Mouse (Mus musculus) midbrain, embryonic 16.5 days (tissue): ENCODE measurements around the gene Dhx30. TPM values are rescaled to one million over a fixed set of nuclear protein-coding genes. Genes with fewer than 3 reads are reported as not detected.

ENCODE experiments used
- ATAC-seq: fragments of 200-750 bp; cut with Nextera tagmentation; 2 replicates; pipeline ENCODE4 v1.8.0; 2017; ENCODE audit warnings: moderate TSS enrichment
- H3K27ac ChIP-seq: fragments of 300-500 bp; sonication (generic); 2 replicates; pipeline ENCODE4 v1.5.1; 2014; ENCODE audit warnings: mild to moderate bottlenecking, low read length, mixed read lengths
- H3K27me3 ChIP-seq: fragments of 300-500 bp; sonication (generic); 2 replicates; pipeline ENCODE4 v1.6.1; 2014; ENCODE audit warnings: low read depth, low read length, mixed read lengths; ENCODE audit not compliant: control insufficient read depth, insufficient read depth
- H3K36me3 ChIP-seq: fragments of 300-500 bp; sonication (generic); 2 replicates; pipeline ENCODE4 v1.6.1; 2014; ENCODE audit warnings: mild to moderate bottlenecking, low read length, moderate library complexity, mixed read lengths; ENCODE audit not compliant: control insufficient read depth, insufficient read depth
- H3K4me1 ChIP-seq: fragments of 300-500 bp; sonication (generic); 2 replicates; pipeline ENCODE4 v1.6.1; 2014; ENCODE audit warnings: mild to moderate bottlenecking, low read length, mixed read lengths; ENCODE audit not compliant: control insufficient read depth, insufficient read depth
- H3K4me2 ChIP-seq: fragments of 300-500 bp; sonication (generic); 2 replicates; pipeline ENCODE4 v1.6.1; 2014; ENCODE audit warnings: mild to moderate bottlenecking, low read length, mixed read lengths
- H3K4me3 ChIP-seq: fragments of 300-500 bp; sonication (generic); 2 replicates; pipeline ENCODE4 v1.5.1; 2014; ENCODE audit warnings: low read depth, mild to moderate bottlenecking, low read length, moderate library complexity, mixed read lengths
- H3K9ac ChIP-seq: fragments of 300-500 bp; sonication (generic); 2 replicates; pipeline ENCODE4 v1.6.1; 2014; ENCODE audit warnings: low read depth, low read length, mixed read lengths
- H3K9me3 ChIP-seq: fragments of 300-500 bp; sonication (generic); replicated peaks from 2 replicates; pipeline ENCODE4 v1.6.1; 2014; ENCODE audit warnings: mild to moderate bottlenecking, low read length, mixed read lengths; ENCODE audit not compliant: control insufficient read depth, poor library complexity, severe bottlenecking
- WGBS: fragments of 180-500 bp; shearing (Covaris S2); extraction: QIAGEN DNeasy Blood & Tissue Kit; methylation state at CpG from one replicate; pipeline ENCODE4 v1.1.7; 2014; 5-methylcytosine and 5-hydroxymethylcytosine counted together
- polyA plus RNA-seq: library from polyadenylated mRNA; unstranded; fragments of >200 nt; fragmentation: Nextera tagmentation; extraction: Ambion mirVana; gene quantifications from 2 replicates; pipeline ENCODE4 v1.2.1, GENCODE M21; 2015

Gene Dhx30
- polyA plus RNA-seq, 1 experiment from 2014 or later: 177 TPM

DNA sequence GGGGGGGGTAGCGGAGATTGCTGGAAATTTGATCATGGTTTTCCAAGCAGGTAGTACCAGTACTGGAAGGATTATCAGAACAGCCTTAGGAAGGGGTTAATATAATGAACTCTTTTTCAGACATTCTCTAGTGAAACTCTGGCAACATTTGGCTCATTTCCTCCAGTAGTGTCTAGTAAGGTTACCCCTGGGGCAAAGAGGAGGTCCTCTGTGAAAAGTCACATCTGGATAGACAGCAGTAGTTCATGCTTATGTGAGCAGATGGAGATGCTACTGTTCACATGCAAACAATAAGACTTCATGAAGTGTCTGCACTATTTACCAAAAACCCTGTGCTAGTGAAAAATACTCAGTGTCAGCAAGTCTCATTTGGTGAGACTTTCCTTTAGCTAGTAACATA lies 60.4 kb downstream of the Dhx30 start:
- Histone ChIP-seq H3K27ac (0 out of 2 replicates have a peak overlapping the region, but pooled peaks have one; percentile 8), H3K4me1 (peaks cover 55% of the 10 kb centered on the region), H3K36me3 (no peaks in the 10 kb centered on the region), H3K27me3 (no peaks in the 10 kb centered on the region), H3K4me2 (no peak overlapping the region), H3K9me3 (no peaks in the 10 kb centered on the region), H3K9ac (no peak overlapping the region), H3K4me3 (no peak overlapping the region)
- WGBS: 96% methylated on average over 1 of the region's 1 CpGs
- ATAC-seq: no peak

DNA sequence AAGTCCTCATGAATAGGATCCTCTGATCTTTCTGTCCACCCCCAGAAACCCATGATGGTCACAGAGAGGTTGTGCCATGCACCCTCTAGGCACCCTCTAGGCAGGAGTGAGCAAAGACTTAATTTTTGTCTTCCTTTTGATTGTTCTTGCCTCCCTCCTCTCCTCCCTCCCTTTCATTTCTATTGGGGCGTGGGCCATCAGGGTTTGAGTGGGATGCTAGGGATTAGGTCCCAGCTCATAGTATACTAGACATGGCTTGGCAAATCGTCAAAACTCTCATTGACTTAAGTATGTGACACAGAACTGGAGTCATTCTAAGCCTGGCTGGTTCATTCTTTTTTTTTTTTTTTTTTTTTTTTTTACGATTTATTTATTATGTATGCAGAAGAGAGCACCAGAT lies 62.8 kb downstream of the Dhx30 start:
- peaks cover 58% of the 10 kb centered on the region for H3K4me1 ChIP-seq
- 13% methylated on average over 3 of the region's 3 CpGs for WGBS
- peak overlapping the region; percentile 85 for H3K4me2 ChIP-seq
- peak overlapping the region; percentile 78 for H3K9ac ChIP-seq
- H3K4me3 ChIP-seq: peak overlapping the region; percentile 51
- H3K36me3 ChIP-seq: no peaks in the 10 kb centered on the region
- H3K27me3 ChIP-seq: no peaks in the 10 kb centered on the region
- ATAC-seq: no peak
- H3K27ac ChIP-seq: peak overlapping the region; percentile 94
- H3K9me3 ChIP-seq: no peaks in the 10 kb centered on the region

DNA sequence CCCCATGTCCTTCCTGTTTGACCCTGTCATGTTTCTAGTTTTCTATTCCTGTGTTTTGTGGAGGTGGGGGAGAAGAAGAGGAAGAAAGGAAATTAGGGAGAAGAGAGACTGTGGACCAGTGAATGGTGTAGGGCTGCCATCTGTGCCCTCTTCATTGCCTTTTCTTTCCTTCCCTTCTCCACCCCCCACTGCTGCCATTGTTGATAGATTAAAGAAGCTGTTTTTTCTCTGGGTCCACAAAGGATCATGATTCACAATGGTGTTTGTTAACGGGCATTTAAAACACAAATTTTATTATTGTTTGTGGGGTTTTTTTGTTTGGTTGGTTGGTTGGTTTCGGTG lies 63.6 kb downstream of the Dhx30 start:
- peak; percentile 50; the same call in 1 of the 2 replicates for ATAC-seq
- 19% methylated on average over 2 of the region's 2 CpGs for WGBS
- H3K27me3 ChIP-seq: no peaks in the 10 kb centered on the region
- H3K9ac ChIP-seq: peak overlapping the region; percentile 78
- H3K4me3 ChIP-seq: peak overlapping the region; percentile 51
- H3K9me3 ChIP-seq: no peaks in the 10 kb centered on the region
- no peaks in the 10 kb centered on the region for H3K36me3 ChIP-seq
- peaks cover 58% of the 10 kb centered on the region for H3K4me1 ChIP-seq
- peak overlapping the region; percentile 85 for H3K4me2 ChIP-seq
- H3K27ac ChIP-seq: peak overlapping the region; percentile 94

DNA sequence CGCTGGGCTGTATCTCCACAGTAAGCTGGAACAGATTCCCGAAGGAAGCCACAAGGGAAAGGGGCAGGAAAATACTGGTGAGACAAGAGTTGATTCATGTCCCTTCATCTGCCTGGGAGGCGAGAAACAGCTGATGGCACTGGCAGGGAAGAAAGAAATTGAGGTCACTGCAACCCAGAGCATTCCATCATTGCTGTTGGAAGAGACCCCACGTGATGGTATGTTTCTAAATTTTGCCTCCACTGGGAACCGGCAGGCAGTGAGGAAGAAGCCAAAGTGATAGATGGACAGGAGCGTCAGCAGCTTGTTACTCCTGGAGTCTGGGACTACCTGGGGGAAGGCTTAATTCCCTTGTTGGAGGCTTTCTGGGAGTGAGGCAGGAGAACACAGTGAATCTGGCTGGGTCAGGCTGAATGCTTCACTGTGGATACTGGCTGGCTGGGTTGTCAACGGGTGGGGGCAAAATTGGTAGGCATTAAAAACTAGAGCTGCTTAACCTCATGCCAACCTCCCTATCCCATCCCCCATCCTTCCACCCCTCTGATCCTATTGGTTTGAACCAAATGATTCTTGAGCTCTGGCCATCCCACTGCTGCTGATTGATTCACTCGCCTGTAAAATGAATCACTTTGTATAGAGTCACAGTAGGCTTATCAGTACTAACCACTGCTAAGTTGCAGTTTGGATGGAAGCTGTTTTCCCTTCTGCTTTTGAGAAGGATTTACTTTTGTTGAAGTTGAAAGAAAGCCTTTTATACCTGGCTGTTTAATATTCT lies 64.1 kb downstream of the Dhx30 start:
- peak overlapping the region; percentile 78 for H3K9ac ChIP-seq
- no peaks in the 10 kb centered on the region for H3K36me3 ChIP-seq
- H3K4me2 ChIP-seq: peak overlapping the region; percentile 85
- ATAC-seq: peak; percentile 77
- H3K4me1 ChIP-seq: peaks cover 54% of the 10 kb centered on the region
- H3K4me3 ChIP-seq: peak overlapping the region; percentile 51
- H3K9me3 ChIP-seq: no peaks in the 10 kb centered on the region
- peak overlapping the region; percentile 94 for H3K27ac ChIP-seq
- 8% methylated on average over 8 of the region's 8 CpGs for WGBS
- no peaks in the 10 kb centered on the region for H3K27me3 ChIP-seq

DNA sequence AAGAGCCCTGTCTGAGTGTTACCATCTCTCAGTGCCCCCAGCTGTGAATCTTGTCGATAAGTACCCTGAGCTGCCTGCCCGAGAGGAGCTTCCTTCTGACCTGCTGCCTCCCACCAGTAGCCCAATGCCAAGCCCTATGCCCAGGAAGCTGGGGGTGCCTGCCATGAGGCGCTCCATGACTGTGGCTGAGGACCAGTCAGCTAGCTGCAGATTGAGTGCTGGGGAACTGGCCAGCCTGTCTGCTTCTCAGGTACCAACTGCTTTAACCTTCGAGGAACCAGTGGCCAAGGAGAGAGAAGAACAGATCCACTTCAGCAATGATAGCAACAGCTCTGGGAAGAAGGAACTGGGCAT lies 64.7 kb downstream of the Dhx30 start:
- H3K27me3 ChIP-seq: no peaks in the 10 kb centered on the region
- H3K9ac ChIP-seq: peak overlapping the region; percentile 78
- no peaks in the 10 kb centered on the region for H3K36me3 ChIP-seq
- 47% methylated on average over 4 of the region's 4 CpGs for WGBS
- H3K9me3 ChIP-seq: no peaks in the 10 kb centered on the region
- peak overlapping the region; percentile 85 for H3K4me2 ChIP-seq
- peak; percentile 58 for ATAC-seq
- peak overlapping the region; percentile 51 for H3K4me3 ChIP-seq
- H3K27ac ChIP-seq: peak overlapping the region; percentile 94
- H3K4me1 ChIP-seq: peaks cover 56% of the 10 kb centered on the region

DNA sequence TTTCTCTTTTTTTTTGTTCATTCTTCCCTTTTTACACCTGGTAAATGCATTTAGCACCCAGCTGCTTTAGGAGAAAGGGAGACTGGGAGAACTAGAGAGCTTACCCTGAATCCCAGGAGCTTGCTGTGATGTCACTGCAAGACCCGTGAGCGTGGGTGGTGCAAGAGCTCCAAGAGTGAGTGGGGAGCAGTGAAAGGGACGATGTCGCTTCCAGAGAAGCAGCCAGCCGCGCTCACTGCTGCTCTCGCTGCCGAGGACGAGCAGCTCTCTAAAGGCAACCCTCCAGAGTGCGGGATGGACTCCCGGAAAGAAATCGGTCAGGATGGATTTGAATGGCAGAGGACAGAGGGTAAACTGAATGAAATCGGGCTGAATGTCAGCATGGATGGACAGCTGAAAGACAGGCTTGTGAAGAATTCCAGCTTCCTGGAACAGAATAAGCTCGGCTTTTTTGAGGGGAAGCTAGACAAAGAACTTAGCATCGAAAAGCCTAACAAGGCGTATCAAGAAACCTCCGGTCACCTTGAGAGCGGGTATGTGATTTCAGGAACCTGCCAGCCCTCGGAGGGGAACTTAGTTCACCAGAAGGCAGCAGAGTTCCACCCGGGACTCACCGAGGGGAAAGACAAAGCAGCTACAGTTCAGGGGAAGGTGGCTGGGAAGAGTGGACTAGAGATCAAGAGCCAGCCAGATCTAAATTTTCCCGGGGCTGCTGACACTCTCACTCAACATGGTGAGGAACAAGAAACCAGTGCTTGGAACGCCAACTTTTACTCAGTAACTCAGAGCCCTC lies 65.6 kb downstream of the Dhx30 start:
- H3K27me3 ChIP-seq: no peaks in the 10 kb centered on the region
- peaks cover 52% of the 10 kb centered on the region for H3K4me1 ChIP-seq
- 7% methylated on average over 23 of the region's 23 CpGs for WGBS
- no peaks in the 10 kb centered on the region for H3K9me3 ChIP-seq
- H3K4me3 ChIP-seq: peak overlapping the region; percentile 51
- H3K9ac ChIP-seq: peak overlapping the region; percentile 78
- no peaks in the 10 kb centered on the region for H3K36me3 ChIP-seq
- ATAC-seq: peak; percentile 40; the same call in 1 of the 2 replicates
- H3K27ac ChIP-seq: peak overlapping the region; percentile 94
- peak overlapping the region; percentile 85 for H3K4me2 ChIP-seq

DNA sequence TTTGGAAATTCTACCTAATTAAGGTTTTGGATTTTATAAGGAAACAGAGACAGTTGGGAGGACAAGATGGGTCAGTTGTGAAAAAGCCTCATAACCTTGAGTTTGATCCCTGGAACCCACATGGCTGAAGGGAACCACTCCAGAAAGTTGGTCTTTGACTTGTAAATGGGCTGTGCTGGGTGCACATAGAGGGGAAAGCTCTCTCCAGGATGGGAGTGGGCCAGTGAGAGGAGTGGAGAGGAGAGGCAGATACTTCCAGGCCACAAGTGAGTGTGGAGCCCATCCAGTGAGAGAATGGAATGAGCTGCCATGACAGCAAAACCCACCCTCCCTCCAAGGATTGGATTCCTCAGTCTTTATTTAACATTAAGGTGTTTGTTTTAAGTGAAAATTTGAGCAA lies 66.4 kb downstream of the Dhx30 start:
- peaks cover 45% of the 10 kb centered on the region for H3K4me1 ChIP-seq
- H3K4me2 ChIP-seq: peak overlapping the region; percentile 85
- no peaks in the 10 kb centered on the region for H3K27me3 ChIP-seq
- no peaks in the 10 kb centered on the region for H3K36me3 ChIP-seq
- no peak overlapping the region for H3K4me3 ChIP-seq
- ATAC-seq: no peak
- no peak overlapping the region for H3K9ac ChIP-seq
- peak overlapping the region; percentile 69 for H3K27ac ChIP-seq
- H3K9me3 ChIP-seq: no peaks in the 10 kb centered on the region

DNA sequence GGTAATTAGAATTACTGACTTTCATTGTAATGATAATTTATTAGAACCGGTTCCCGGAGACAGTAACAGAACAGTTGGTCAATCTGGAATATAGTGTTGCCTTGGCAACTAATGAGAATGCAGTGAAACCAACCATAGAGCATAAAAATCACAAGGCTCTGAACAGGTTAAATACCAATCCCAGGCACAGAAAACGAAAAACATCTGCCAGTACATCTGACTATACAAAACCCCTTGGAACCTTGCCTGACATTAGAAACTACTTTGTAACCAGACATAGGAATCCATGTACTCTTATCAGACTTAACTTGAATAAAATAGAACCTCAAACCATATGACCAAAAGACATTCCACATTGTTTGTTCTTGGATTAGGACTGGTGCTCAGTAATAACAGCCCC lies 69.8 kb downstream of the Dhx30 start:
- Histone ChIP-seq H3K4me3 (no peak overlapping the region), H3K9ac (no peak overlapping the region), H3K36me3 (no peaks in the 10 kb centered on the region), H3K27me3 (no peaks in the 10 kb centered on the region), H3K9me3 (no peaks in the 10 kb centered on the region), H3K27ac (no peak overlapping the region), H3K4me2 (no peak overlapping the region), H3K4me1 (peaks cover 15% of the 10 kb centered on the region)
- WGBS: 10% methylated on average over 3 of the region's 3 CpGs
- no peak for ATAC-seq

DNA sequence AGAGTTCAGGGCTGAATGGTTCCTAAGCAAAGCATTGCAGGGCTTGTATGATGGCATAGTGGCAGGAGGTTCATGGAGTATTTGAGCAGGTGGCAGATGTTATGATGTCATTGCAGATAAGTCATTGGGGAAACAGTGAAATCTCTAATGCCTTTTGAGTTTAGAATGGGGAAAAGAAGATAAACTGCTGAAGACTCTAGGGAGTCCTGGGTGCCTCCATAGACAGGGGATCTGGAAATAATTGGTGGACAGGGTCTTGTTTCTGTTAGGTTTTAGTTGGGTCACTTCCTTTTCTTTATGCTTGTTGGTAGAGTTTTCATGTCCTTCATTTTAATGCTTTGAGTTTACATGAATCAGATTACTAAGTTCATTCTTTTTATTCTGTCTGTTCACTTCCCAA lies 70.4 kb downstream of the Dhx30 start:
- no peaks in the 10 kb centered on the region for H3K9me3 ChIP-seq
- no peaks in the 10 kb centered on the region for H3K27me3 ChIP-seq
- no peak overlapping the region for H3K4me2 ChIP-seq
- no peaks in the 10 kb centered on the region for H3K36me3 ChIP-seq
- no peak for ATAC-seq
- no peak overlapping the region for H3K4me3 ChIP-seq
- H3K27ac ChIP-seq: no peak overlapping the region
- H3K9ac ChIP-seq: no peak overlapping the region
- peaks cover 11% of the 10 kb centered on the region for H3K4me1 ChIP-seq
